Mouse (Mus musculus) ES-Bruce4 (cell line): ENCODE measurements around the gene Olfr70. TPM values are rescaled to one million over a fixed set of nuclear protein-coding genes. Genes with fewer than 3 reads are reported as not detected.

Experiments used
- H3K27ac ChIP-seq: 2 replicates; pipeline ENCODE4 v1.5.1; 2012; ENCODE audit warnings: low read length, inconsistent platforms; ENCODE audit not compliant: insufficient read depth
- H3K27me3 ChIP-seq: 2 replicates; pipeline ENCODE4 v1.6.1; 2012; ENCODE audit warnings: mild to moderate bottlenecking, low read length, inconsistent platforms; ENCODE audit not compliant: control insufficient read depth, poor library complexity, insufficient read depth, severe bottlenecking
- H3K36me3 ChIP-seq: 2 replicates; pipeline ENCODE4 v1.6.1; 2012; ENCODE audit warnings: inconsistent platforms, mild to moderate bottlenecking, low read length, moderate library complexity; ENCODE audit not compliant: control insufficient read depth, poor library complexity, insufficient read depth, severe bottlenecking
- H3K4me1 ChIP-seq: one replicate; pipeline ENCODE4 v1.8.1; 2011; ENCODE audit warnings: low read length; ENCODE audit not compliant: control insufficient read depth, insufficient read depth
- H3K4me3 ChIP-seq: 2 replicates; pipeline ENCODE4 v1.5.1; 2011; ENCODE audit warnings: low read depth, mild to moderate bottlenecking, low read length
- H3K9ac ChIP-seq: 2 replicates; pipeline ENCODE4 v1.6.1; 2012; ENCODE audit warnings: low read depth, mild to moderate bottlenecking, inconsistent platforms; ENCODE audit not compliant: poor library complexity, severe bottlenecking
- H3K9me3 ChIP-seq: replicated peaks from 2 replicates; pipeline ENCODE4 v1.6.1; 2012; ENCODE audit warnings: mild to moderate bottlenecking, low read length, inconsistent platforms; ENCODE audit not compliant: control insufficient read depth, poor library complexity, insufficient read depth, severe bottlenecking
- CTCF ChIP-seq: IDR thresholded peaks from one replicate; pipeline ENCODE4 v1.8.1; 2011; ENCODE audit warnings: low read depth, low read length
- EP300 ChIP-seq: IDR thresholded peaks from 2 replicates; pipeline ENCODE4 v1.6.1; 2011; ENCODE audit warnings: low read depth, low read length; ENCODE audit not compliant: insufficient read depth
- POLR2A ChIP-seq: IDR thresholded peaks from one replicate; pipeline ENCODE4 v1.8.1; 2011; ENCODE audit warnings: low read length; ENCODE audit not compliant: insufficient read depth
- polyA plus RNA-seq: library from polyadenylated mRNA; stranded (reverse); fragments of >200 nt; gene quantifications from 2 replicates; pipeline ENCODE4 v1.2.4, GENCODE M21; 2011; ENCODE audit warnings: low read depth; ENCODE audit not compliant: missing spikeins, insufficient read depth, insufficient read length

Olfr70 gene
- polyA plus RNA-seq, 1 experiment, result not detected

GRCm38 (mm10) chr4:43690021-43690420 is 10.6 kb downstream of the Olfr70 start:
- no peaks in the 10 kb centered on the region for H3K9me3 ChIP-seq
- no peak overlapping the region for H3K27ac ChIP-seq
- no peaks in the 10 kb centered on the region for H3K27me3 ChIP-seq
- H3K4me1 ChIP-seq, result no peaks in the 10 kb centered on the region
- H3K36me3 ChIP-seq, result no peaks in the 10 kb centered on the region
- no peak for TF ChIP-seq EP300
- no peak overlapping the region for H3K9ac ChIP-seq
- H3K4me3 ChIP-seq, result no peak overlapping the region

- Histone ChIP-seq H3K9ac (no peak overlapping the region), H3K27me3 (no peaks in the 10 kb centered on the region), H3K27ac (no peak overlapping the region), H3K36me3 (no peaks in the 10 kb centered on the region), H3K9me3 (no peaks in the 10 kb centered on the region), H3K4me3 (no peak overlapping the region), H3K4me1 (no peaks in the 10 kb centered on the region)
- TF ChIP-seq POLR2A (no peak), EP300 (no peak), CTCF (no peak)
Observed at GRCm38 (mm10) chr4:43679416-43680043, 21.1 kb downstream of the Olfr70 start.

GRCm38 (mm10) chr4:43678541-43678940 is 22.1 kb downstream of the Olfr70 start:
- no peaks in the 10 kb centered on the region for H3K27me3 ChIP-seq
- H3K4me3 ChIP-seq, result no peak overlapping the region
- TF ChIP-seq CTCF, result no peak
- no peak for TF ChIP-seq POLR2A
- TF ChIP-seq EP300, result no peak
- no peak overlapping the region for H3K27ac ChIP-seq
- no peaks in the 10 kb centered on the region for H3K36me3 ChIP-seq
- H3K4me1 ChIP-seq, result no peaks in the 10 kb centered on the region
- no peaks in the 10 kb centered on the region for H3K9me3 ChIP-seq
- no peak overlapping the region for H3K9ac ChIP-seq

GRCm38 (mm10) chr4:43675608-43676007 is 25.0 kb downstream of the Olfr70 start:
- Histone ChIP-seq H3K4me3 (no peak overlapping the region), H3K9ac (no peak overlapping the region), H3K36me3 (no peaks in the 10 kb centered on the region)

GRCm38 (mm10) chr4:43674974-43675373 is 25.6 kb downstream of the Olfr70 start:
- H3K27me3 ChIP-seq, result no peaks in the 10 kb centered on the region

More at GRCm38 (mm10) chr4:43675608-43676007, 25.0 kb downstream of the Olfr70 start:
- TF ChIP-seq CTCF (no peak), EP300 (no peak), POLR2A (no peak)
- Histone ChIP-seq H3K4me1 (no peaks in the 10 kb centered on the region), H3K9me3 (no peaks in the 10 kb centered on the region), H3K27me3 (no peaks in the 10 kb centered on the region), H3K27ac (no peak overlapping the region)

GRCm38 (mm10) chr4:43673703-43674102 is 26.9 kb downstream of the Olfr70 start:
- no peak overlapping the region for H3K27ac ChIP-seq
- no peaks in the 10 kb centered on the region for H3K27me3 ChIP-seq
- H3K9me3 ChIP-seq, result no peaks in the 10 kb centered on the region
- no peak overlapping the region for H3K4me3 ChIP-seq
- H3K4me1 ChIP-seq, result no peaks in the 10 kb centered on the region
- TF ChIP-seq POLR2A (no peak), CTCF (no peak), EP300 (no peak)
- no peak overlapping the region for H3K9ac ChIP-seq
- no peaks in the 10 kb centered on the region for H3K36me3 ChIP-seq

More at GRCm38 (mm10) chr4:43674974-43675373, 25.6 kb downstream of the Olfr70 start:
- Histone ChIP-seq H3K4me3 (no peak overlapping the region), H3K9ac (no peak overlapping the region), H3K9me3 (no peaks in the 10 kb centered on the region), H3K4me1 (no peaks in the 10 kb centered on the region), H3K36me3 (no peaks in the 10 kb centered on the region), H3K27ac (no peak overlapping the region)
- TF ChIP-seq POLR2A, result no peak
